Mouse (Mus musculus) CH12F3 (cell line): ENCODE results near the gene P2ry6.

Experiments used
- in situ Hi-C: fragments of 300-500 bp; cut with MboI; formaldehyde crosslinking; loops from 2 replicates; pipeline ENCODE4 v1.14.3; 2020; ENCODE audit warnings: low sequenced_read_pairs

Gene P2ry6

DNA sequence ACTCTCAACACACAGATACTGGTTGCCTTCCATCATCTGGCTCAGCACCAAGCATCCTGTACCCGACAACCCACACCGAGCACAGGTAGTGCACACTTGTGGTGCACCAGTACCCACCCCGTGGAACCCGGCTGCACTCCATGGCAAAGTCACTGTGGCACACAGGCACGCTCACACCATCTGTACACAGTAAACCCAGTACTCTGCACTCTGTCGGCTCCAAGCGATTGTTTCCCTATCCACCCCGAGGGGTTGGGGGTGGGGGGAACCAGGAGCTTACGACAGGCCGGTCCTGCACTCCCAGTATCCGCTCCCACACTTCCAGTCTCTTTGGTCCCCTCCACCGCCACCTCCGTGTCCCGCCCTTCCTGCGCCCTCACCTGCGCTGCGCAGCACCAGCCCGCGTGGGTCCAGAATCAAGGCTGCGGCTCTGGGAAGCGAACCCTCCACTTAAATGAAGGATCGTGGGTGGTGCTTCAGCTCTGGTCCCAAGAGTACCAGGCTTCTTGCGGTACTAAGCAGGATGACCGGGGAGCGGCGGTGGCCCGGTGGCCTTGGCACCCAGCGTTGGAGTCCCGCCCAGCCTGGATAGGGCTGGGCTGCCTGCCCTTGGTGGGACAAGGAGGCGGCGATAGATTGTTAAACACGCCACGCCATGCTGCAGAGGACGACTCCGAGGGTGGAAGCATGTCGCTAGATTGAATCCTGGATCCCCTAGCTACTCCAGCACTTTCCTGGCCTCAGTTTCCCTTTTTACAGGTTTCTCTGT, at the start of gene P2ry6:
Gene P2ry6, minus strand, starts transcription at position 515 of the 769 bp plus-strand sequence.
- in situ Hi-C loops: no loop called here

DNA sequence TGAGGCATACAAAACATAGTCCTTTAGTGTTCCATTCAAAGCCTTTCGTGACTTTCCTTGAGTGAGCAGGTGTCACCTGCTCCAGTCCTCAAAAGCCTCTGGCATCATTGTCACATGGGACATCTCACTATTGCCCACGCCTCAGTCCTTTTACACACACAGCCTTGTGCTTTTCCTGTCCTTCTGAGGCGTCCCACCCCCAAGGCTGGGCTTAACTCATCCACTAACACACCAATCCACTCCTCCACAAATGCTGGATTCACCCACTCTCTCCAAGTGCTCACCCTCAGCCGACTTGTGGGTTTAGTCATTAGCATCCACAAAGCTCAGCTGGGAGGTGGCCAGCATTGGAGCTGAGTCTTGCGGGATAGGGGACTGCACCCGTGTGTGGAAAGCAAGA, 43.0 kb upstream of the P2ry6 start:
- in situ Hi-C loops: no loop called here

DNA sequence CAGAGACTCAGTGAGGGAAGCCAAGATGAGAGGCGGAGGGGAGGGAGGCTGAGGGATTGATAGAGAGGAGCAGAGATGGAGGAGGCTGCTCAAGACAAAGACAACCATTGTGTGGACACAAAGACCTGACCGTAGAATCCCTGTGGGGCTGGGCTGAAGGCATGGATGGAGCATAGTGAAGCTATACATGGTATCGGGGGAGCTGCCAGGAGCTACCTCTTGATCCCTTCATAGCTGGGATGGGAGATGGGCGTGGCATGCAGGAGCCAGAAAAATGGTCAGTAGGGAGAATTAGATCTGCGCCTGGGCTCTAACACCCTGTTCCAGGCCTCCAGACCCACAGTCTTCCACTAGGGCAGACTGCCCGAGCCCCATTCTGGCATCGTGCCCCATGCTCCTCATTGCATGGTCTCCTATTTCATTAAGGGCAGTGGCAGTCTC, 42.6 kb upstream of the P2ry6 start:
- in situ Hi-C loops: no loop called here

DNA sequence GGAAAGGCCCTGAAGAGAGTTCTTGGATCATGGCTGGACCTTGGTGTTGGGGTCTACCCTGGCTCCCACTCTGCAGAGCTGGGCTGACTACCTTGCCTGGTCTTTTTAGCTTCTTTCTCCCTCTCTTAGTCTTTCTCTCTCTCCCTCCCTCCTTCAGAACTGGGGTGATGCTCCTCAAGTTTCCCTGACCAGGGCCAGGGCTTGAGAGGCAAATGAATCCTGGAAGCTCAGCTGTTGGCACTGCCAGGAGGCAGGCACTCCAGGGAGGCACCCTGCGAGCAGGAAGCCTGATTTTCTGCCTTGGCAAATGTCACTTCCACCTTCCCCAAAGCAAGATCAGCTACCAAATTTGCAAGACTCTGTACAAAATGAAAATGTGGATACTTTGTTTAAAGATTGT, 40.5 kb upstream of the P2ry6 start:
- in situ Hi-C loops: no loop called here

DNA sequence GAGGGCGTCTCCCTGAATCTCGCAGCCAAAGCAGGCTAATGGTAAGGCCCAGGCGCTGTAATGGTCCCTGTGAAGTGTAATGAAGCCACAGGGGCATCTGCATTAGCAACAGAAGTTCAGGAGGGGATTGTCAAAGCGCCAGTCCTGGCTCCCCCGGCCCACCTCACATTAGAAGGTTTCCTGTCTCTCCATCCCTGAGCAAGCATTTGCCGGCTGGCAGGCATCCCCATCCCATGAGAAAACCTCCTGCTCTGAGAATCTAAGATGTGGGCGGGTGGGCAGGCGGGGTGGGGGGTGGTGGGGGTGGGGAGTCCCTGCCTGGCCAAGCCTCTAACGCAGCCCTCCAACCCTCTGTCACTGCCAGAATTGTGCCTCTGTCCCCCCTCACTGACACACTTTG, 39.6 kb upstream of the P2ry6 start:
- in situ Hi-C loops: no loop called here

DNA sequence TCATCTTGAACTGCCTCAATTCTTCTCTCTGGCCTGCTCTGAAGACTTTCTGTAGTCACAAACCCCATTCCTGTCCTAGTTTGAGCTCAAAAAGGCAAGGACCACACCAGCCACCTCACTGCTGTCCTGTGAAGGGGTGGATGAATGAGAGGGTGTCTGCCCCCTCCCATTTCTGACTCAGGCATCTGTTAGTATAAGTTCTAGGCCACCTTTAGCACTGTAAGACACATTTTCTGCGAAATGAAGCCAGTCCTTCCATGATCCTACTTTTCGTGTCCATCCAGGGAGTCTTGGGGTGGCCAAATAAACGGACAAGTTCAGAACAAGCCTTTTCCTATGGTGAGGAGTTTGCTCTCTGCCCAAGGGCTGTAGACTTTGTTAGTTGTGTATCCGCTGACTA, 38.1 kb upstream of the P2ry6 start, which contains the start of gene P2ry2:
Gene P2ry2, minus strand, starts transcription at position 326 of the 400 bp plus-strand sequence.
- in situ Hi-C loops: no loop called here

DNA sequence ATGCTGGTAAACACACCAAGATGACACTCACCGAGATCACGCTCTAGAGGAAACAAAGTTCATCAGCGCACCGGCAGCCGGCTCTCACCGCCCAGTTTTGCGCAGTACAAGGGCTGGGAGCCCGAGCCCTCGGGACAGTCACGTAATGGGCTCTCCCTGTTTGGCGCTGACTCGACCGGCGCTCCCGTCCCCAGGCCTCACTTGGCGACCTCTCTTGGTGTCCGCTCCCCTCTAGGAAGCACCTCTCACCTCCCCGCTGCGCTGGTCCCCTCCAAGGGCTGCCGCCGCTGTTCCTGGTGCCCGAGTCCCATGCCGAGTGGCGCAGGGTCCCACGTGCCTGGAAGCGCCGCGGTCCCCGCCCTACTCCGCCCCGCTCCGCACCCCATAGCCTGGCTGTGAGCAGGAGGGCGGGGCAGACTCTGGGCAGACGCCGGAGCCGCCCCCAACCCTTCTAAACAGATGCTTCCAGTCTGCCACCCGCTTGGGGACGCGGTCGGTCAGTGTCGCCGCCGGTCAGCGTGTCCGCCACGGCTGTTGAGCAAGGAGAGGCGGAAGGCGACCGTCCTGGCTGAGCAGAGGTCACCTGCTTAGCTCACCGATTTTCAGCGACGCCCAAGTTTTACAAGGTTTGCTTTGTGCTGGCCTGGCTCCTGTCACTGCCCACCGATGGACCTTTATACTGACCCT, 37.4 kb upstream of the P2ry6 start:
- in situ Hi-C loops: no loop called here

DNA sequence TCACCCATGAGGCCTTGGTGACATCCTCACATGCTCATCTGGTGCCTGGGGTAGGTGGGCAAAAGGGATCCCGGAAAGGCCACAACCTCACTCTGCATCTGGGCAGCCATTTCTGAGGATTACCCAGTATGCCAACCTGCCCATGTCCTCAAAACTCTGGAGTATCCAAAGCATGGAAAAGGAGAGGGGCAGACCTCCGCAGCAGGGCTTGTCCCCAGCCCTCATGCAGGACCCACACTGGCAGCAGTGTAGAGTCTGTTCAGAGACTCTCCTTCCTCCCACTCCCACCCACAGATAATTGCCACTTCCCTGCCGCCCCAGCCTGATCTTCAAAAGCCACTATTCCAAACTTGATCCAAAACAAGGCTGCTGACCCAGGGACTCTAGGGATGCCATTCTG, 36.3 kb upstream of the P2ry6 start:
- in situ Hi-C loops: no loop called here

DNA sequence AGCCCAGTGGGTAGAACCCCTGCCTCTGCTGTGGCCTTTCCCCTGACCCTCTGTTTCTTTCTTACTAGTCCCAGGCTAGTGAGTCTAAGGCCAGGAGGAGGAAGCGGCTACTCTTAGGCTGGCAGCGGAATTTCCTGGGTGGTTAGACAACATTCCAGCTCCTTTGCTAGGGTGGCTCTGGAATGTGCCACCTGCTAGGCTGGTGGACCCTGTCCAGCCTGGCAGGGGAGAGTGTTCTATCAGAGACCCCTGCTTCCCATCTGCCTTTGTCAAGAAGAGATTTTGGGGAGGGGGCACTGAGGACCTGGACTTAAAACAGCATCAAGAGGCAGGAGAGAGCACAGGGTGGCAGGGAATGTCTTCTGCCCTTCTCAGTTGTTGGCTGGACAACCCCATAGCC, 31.8 kb upstream of the P2ry6 start:
- in situ Hi-C loops: no loop called here

DNA sequence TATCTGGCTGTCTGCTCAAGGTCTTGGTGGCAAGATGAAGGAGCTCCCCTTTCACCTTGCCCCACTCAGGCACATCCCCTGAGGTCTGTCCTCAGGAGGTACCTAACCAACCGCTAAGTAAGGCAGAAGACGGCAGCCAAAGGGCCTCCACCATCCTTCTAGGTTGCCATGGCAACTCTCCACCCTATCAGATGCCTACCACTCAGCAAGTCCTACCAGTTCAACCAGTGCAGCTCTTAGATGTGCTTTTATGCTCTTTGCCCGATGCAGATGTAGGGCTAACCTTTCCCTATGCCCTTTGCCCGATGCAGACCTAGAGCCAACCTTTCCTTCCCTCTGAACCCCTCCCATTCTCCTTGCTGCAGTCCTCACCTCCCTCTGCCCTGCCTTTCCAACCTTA, 30.7 kb upstream of the P2ry6 start:
- in situ Hi-C loops: no loop called here

DNA sequence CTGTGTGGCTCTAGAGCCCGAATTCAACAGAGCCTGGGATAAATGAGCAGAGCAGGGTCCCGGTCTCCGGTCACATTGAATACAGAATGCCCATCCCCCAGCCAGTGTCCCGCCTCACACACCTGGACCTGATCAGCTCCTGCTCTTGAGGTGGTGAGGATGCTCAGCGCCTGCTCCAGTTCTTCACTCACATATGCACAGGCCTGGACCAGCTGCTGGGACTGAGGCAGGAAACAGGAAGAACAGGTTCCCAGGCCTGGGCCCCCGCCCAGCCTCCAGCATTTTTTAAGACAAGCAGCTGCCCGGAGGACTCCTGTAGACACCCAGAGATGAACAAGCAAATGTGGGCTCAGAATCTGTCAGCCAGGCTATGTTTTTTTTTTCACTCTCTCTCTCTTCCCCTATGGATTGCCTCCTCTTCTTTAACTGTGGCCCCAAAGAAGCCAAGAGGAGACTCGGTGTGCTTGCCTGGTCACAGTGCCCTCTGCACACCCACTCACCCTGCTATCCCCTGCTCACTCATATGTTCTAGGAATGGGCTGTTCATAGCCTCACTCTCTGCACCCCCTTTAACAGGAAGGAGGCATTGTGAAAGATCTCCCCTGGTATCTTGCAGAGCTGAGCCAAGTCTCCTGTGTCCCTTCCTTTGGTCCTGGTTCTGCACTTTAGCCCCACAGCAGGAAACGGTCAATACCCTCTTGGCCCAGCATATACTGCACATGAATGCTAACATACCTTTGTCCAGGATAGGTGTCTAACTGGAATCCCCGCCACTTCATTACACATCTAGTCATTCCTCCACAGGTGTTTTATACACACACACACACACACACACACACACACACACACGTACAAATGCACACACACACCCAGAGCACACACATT, 29.2 kb upstream of the P2ry6 start:
- in situ Hi-C loops: no loop called here

DNA sequence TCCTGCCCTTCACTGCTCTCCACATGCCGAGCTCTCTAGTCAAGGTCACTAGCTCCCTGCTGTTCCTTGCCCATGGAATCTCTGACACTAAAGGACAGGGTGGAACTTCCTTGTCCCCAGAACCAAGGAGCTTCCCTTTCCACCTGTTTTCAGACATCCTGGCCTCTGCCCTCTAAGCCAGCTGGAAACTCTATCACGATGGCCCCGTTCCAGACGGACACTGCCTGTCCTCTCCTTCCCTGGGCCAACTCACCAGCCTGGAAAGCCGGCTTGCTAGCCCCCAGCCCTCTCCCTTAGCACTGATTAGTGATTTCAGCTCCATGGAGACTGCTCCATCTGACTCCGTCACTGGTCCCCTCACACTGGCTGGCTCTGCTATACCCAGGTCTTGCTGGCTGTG, 27.8 kb upstream of the P2ry6 start:
- in situ Hi-C loops: no loop called here

DNA sequence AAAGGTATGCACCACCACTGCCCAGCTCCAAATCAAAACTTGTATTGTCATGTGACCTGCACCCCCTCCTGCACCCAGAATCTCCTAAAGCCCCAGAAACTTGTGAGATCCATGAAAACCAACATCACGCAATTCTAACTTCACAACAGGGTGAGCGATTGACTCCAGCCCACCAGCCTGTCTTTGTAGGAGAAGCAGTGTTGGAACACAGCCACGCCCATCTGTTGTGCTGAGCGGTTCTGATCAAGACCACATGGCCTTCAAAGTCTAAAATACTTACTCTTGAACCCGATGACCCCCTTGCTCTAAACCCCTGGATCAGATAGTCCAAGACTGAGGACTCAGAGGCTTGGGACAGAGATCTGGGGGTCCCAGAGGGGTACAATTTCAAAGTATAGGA, 25.2 kb upstream of the P2ry6 start:
- in situ Hi-C loops: no loop called here

DNA sequence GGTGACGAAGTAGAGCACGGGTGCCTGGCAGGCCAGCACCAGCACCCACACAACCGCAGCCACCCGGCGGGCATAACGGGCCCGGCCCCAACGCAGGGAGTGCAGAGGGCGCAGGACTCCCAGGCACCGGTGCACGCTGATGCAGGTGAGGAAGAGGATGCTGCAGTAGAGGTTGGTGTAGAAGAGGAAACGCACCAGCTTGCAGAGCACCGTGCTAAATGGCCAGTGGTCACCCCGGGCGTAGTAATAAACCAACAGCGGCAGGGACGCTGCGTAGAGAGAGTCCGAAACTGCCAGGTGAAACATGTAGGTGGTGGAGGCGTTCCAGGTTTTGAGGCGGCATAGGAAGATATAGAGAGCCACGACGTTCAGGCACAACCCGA, 24.1 kb upstream of the P2ry6 start:
- in situ Hi-C loops: no loop called here

DNA sequence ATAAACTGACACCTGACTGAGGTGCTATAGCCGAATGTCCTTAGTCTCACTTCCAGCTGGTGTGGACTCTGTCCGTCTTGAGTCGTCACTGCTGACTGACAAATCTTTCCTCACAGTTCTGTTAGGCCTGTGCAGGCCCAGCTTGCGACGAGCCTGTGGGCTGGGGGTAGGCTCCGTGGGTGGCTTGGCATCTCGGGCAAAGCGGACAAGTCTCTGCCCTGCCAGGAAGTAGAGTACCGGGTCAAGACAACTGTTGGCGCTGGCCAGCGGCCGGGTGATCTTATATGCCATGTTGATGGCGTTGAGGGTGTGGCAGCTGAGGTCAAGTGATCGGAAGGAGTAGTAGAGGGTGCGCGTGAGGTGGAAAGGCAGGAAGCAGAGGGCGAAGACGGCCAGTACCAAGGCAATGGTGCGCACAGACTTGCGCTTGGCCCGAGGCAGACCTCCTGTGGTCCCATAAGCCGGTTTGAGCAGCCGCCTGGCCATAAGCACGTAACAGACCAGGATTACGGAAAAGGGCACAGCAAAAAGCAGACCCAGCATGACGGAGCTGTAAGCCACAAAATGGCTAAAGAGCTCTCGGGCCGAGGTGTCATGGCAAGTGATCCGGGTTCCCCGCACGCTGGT, 23.6 kb upstream of the P2ry6 start:
- in situ Hi-C loops: no loop called here

DNA sequence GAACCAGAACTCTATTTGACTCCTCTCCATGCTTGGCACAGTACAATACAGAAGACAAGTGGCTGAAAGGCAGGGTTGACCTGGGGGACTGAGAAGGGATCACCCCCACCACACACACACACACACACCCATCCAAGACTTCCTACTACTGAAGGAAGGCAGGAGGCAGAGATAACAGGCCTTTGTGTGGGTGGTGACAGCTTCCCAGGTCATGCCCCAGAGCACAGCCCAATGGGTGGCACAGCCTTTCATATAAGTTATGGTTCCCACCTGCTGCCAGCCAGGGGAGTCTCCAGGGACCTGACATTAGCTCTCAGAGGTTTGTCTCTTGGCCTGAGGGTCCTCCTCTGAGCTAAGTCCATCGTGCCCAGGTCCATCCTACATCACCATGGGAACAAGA, 22.8 kb upstream of the P2ry6 start:
- in situ Hi-C loops: no loop called here

DNA sequence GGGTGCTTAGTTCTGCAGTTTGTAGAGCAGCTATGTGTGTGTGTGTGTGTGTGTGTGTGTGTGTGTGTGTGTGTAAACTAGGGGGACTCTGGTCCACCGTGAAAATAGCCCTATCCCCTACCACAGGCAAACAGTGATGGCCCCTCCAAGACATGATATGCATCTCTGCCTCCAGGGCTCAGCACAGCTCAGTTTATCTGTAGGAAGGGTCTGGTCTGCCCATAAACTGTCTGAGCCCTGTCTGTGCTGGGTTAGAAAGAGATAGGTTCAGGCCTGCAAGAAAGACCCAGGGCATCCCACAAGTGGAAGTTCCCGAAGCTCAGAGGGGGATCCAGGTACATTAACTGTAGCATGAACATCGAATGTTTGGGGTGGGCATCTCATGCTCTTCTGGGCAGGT, 21.5 kb upstream of the P2ry6 start:
- in situ Hi-C loops: no loop called here

DNA sequence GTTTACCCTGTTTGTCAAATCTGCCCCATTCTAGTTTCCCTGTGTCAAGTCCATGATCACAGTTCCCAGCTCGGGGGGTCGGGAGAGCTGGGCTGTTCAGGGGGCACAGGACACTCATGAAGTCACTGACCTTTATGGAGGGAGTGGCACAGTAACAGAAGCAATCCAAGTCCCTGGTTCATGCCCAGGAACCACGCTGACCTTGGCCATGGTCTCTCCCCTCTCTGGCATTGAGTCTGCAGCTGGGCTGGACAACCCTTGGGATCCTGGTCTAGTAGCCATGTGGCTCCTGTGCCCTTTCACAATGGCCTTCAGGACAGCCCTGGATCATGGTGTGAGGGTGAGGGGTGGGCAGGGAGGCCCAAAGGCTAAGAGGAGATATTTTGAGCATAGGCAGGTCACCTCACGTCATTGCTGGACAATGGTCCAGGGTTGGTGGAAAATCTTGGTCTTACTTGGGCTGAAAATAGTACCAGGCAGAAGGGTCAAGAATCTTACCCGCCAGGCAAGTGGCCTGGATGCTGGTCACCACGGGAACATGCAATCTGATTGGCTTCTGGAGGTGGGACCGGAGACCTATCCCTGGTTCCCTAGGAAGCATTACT, 20.9 kb upstream of the P2ry6 start:
- in situ Hi-C loops: no loop called here

DNA sequence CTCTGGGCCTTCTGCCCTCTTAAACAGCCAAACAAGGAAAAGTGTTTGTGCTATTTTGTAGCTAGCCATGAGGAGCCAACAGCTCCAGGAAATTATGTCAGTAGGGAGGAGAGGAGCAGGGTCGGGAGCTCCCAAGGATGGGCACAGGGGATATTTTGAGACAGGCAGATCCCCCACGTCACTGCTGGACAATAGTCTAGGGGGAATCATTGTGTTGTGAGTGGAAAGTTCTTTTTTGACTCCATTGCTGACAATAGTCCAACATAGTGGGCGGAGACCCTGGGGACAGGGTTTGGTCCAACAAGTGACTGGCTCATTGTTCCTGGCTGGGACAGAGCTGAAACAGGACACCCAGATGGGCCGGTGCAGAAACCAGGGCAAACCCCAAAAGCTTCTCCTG, 18.7 kb upstream of the P2ry6 start:
- in situ Hi-C loops: no loop called here

DNA sequence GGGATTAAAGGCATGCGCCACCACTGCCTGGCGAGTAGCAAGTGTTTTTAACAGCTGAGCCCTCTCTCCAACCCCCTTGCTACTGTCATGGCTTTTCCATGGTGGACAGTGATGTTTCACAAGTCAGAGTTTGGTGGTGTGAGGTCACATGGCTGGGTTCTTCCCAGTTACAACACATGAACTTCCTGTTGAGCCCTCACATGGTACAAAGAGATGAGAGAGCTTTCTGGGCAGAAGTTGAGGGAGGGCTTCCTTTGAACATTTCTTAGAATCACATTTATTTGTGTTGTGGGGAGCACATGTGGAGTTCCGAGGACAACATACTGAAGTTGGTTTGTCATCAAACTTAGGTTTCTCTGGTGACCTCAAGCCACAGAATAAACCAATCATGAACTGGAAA, 17.5 kb upstream of the P2ry6 start:
- in situ Hi-C loops: no loop called here
